Mouse (Mus musculus) liver, embryonic 14.5 days (tissue): Measurements from ENCODE around the gene Bcl2l11. TPM values are rescaled to one million over a fixed set of nuclear protein-coding genes. Genes with fewer than 3 reads are reported as not detected.
A peak's percentile ranks its signal among the peaks of the same experiment; 100 is the strongest.

Experiments
- ATAC-seq: fragments of 200-750 bp; cut with Nextera tagmentation; 2 replicates; pipeline ENCODE4 v1.8.0; 2017; ENCODE audit warnings: moderate number of reproducible peaks, mild to moderate bottlenecking, moderate library complexity; ENCODE audit not compliant: insufficient read depth
- DNase-seq, 3 experiments: peaks; one replicate each; pipeline ENCODE4 v3.0.0-alpha.2; 2012 to 2013; ENCODE audit warnings: low read depth in 3 of 3, low spot score in 3 of 3
- H3K27ac ChIP-seq: fragments of 300-500 bp; sonication (generic); 2 replicates; pipeline ENCODE4 v1.5.1; 2014; ENCODE audit warnings: moderate library complexity, mild to moderate bottlenecking, control low read depth, inconsistent platforms
- H3K27me3 ChIP-seq: fragments of 300-500 bp; sonication (generic); 2 replicates; pipeline ENCODE4 v1.6.1; 2014; ENCODE audit warnings: mild to moderate bottlenecking, low read length, moderate library complexity; ENCODE audit not compliant: control insufficient read depth, insufficient read depth
- H3K36me3 ChIP-seq: fragments of 300-500 bp; sonication (generic); replicated peaks from 2 replicates; pipeline ENCODE4 v1.6.1; 2014; ENCODE audit warnings: low read depth; ENCODE audit not compliant: control insufficient read depth, insufficient read depth
- H3K4me1 ChIP-seq, 2 experiments: fragments of 200-500 bp in 1 of 2; fragments of 300-500 bp in 1 of 2; sonication (generic) in 1 of 2; replicated peaks; 2 replicates each; pipeline ENCODE4 v1.6.1; 2012 to 2014; ENCODE audit warnings: antibody characterized with exemption in 1 of 2, inconsistent platforms in 1 of 2, low read length in 1 of 2; ENCODE audit not compliant: control insufficient read depth in 2 of 2, insufficient read depth in 2 of 2
- H3K4me2 ChIP-seq: fragments of 300-500 bp; sonication (generic); 2 replicates; pipeline ENCODE4 v1.6.1; 2014; ENCODE audit warnings: low read depth, mild to moderate bottlenecking, control low read depth, moderate library complexity
- H3K4me3 ChIP-seq, 2 experiments: fragments of 200-500 bp in 1 of 2; fragments of 300-500 bp in 1 of 2; sonication (generic) in 1 of 2; 2 replicates each; pipeline ENCODE4 v1.5.1; 2012 to 2014; ENCODE audit warnings: low read depth in 2 of 2, low read length in 2 of 2, mild to moderate bottlenecking in 2 of 2, control low read depth in 1 of 2, inconsistent platforms in 1 of 2, moderate library complexity in 1 of 2; ENCODE audit not compliant: insufficient read depth in 1 of 2
- H3K9ac ChIP-seq: fragments of 300-500 bp; sonication (generic); replicated peaks from 2 replicates; pipeline ENCODE4 v1.6.1; 2014; ENCODE audit warnings: mild to moderate bottlenecking, control low read depth, moderate library complexity
- H3K9me3 ChIP-seq: fragments of 300-500 bp; sonication (generic); 2 replicates; pipeline ENCODE4 v1.6.1; 2016; ENCODE audit warnings: low read length, mixed read lengths; ENCODE audit not compliant: control insufficient read depth
- CTCF ChIP-seq: IDR thresholded peaks from 2 replicates; pipeline ENCODE4 v1.5.1; 2016; ENCODE audit warnings: antibody characterized with exemption, low read depth, control low read depth
- EP300 ChIP-seq: IDR thresholded peaks from 2 replicates; pipeline ENCODE4 v1.6.1; 2016; ENCODE audit warnings: antibody characterized with exemption, low read depth
- WGBS: fragments of 180-500 bp; shearing (Covaris S2); extraction: QIAGEN DNeasy Blood & Tissue Kit; methylation state at CpG from one replicate; pipeline ENCODE4 v1.1.7; 2014; ENCODE audit not compliant: insufficient replicate concordance; 5-methylcytosine and 5-hydroxymethylcytosine counted together
- polyA plus RNA-seq, 2 experiments: library from polyadenylated mRNA; depleted of rRNA in 1 of 2; stranded (reverse) in 1 of 2; unstranded in 1 of 2; fragments of >200 nt; fragmentation: Nextera tagmentation in 1 of 2; extraction: Ambion mirVana in 1 of 2; gene quantifications; 2 replicates each; pipeline versions ENCODE4 v1.2.1 to v1.2.3; 2012 to 2014

Bcl2l11 gene
- polyA plus RNA-seq, 2 experiments: 3.3 to 4.5 TPM

DNA sequence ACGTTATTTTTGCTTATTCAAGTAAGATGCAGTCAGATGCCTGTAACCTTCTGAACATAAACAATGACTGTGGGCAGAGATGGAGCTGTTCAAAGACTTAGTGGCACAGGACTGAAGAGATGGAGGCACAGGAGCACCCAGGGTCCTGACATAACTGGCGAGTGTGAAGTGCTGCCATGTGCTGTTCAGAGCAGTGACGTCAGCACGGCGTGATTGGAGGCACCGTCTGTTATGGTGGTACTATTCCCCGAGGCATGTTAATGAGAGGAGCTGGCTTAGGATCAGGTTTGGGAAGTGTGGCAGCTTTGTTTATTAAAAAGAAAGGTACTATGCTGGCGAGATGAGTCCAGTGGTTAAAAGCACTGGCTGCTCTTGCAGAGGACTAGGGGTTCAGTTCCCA lies 13.1 kb downstream of the Bcl2l11 start:
- Histone ChIP-seq H3K9ac (no peak overlapping the region), H3K27ac (no peak overlapping the region), H3K27me3 (no peaks in the 10 kb centered on the region), H3K36me3 (peaks cover 7% of the 10 kb centered on the region; the same call in 1 of the 2 replicates), H3K9me3 (no peaks in the 10 kb centered on the region), H3K4me3 (no peak overlapping the region), H3K4me1 (peaks cover 0 to 15% of the 10 kb centered on the region in 2 experiments; a peak in 3 of 4 replicates), H3K4me2 (no peak overlapping the region)
- WGBS: 78% methylated on average over 8 of the region's 8 CpGs
- DNase-seq: no peak
- no peak for ATAC-seq
- TF ChIP-seq CTCF (no peak), EP300 (no peak)

DNA sequence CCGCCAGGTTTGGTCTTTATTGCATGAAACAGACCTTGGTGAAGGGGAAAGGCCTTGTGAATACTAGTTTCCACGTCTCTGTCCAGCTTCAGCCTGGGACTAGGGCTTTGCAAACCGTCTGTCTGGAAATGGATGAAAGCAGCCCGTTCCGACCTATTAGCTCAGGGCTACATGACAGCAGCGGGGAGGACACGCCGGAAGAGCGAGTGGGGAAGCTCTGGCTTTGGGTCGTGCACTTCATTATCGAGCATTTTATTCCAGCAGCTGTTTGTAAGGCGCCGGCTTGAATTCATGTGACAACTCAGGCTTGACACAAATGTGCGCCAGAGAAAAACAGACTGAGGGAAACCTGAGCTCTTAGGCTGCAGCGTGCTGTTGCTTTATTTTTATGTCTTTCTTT lies 13.9 kb downstream of the Bcl2l11 start:
- no peak overlapping the region for H3K27ac ChIP-seq
- no peak for DNase-seq
- ATAC-seq: no peak
- H3K4me3 ChIP-seq: no peak overlapping the region
- peaks cover 8 to 23% of the 10 kb centered on the region in 2 experiments for H3K4me1 ChIP-seq
- H3K9me3 ChIP-seq: no peaks in the 10 kb centered on the region
- TF ChIP-seq EP300 (no peak), CTCF (no peak)
- no peak overlapping the region for H3K9ac ChIP-seq
- WGBS: 83% methylated on average over 15 of the region's 15 CpGs
- H3K36me3 ChIP-seq: peaks cover 5% of the 10 kb centered on the region; the same call in 1 of the 2 replicates
- H3K4me2 ChIP-seq: no peak overlapping the region
- no peaks in the 10 kb centered on the region for H3K27me3 ChIP-seq

- Histone ChIP-seq H3K36me3 (peaks cover 1% of the 10 kb centered on the region; the same call in 1 of the 2 replicates), H3K9ac (no peak overlapping the region), H3K4me3 (no peak overlapping the region), H3K4me2 (no peak overlapping the region), H3K27ac (no peak overlapping the region), H3K4me1 (peaks cover 8 to 24% of the 10 kb centered on the region in 2 experiments), H3K27me3 (no peaks in the 10 kb centered on the region), H3K9me3 (no peaks in the 10 kb centered on the region)
- WGBS: 71% methylated on average over 3 of the region's 3 CpGs
- ATAC-seq (no peak), DNase-seq (no peak)
- TF ChIP-seq CTCF (0 out of 2 replicates have a peak, but pooled peaks have one; percentile 11), EP300 (no peak)
Observed at GRCm38 (mm10) chr2:128140183-128140582, 14.3 kb downstream of the Bcl2l11 start.

GRCm38 (mm10) chr2:128143992-128144391 lies 18.2 kb downstream of the Bcl2l11 start:
- DNase-seq: peak in 2 of 3 experiments; percentile 45 to 55
- peak; percentile 89 for ATAC-seq

GRCm38 (mm10) chr2:128145433-128145832 lies 19.6 kb downstream of the Bcl2l11 start:
- H3K27ac ChIP-seq: no peak overlapping the region

More at GRCm38 (mm10) chr2:128143992-128144391, 18.2 kb downstream of the Bcl2l11 start:
- Histone ChIP-seq H3K9me3 (no peaks in the 10 kb centered on the region), H3K36me3 (peaks cover 8% of the 10 kb centered on the region), H3K4me1 (peaks cover 8 to 28% of the 10 kb centered on the region in 2 experiments), H3K9ac (no peak overlapping the region), H3K27ac (no peak overlapping the region), H3K27me3 (no peaks in the 10 kb centered on the region), H3K4me2 (peak overlapping the region; percentile 7; the same call in 1 of the 2 replicates), H3K4me3 (no peak overlapping the region)
- no peak for TF ChIP-seq CTCF
- TF ChIP-seq EP300: peak; percentile 92

More at GRCm38 (mm10) chr2:128145433-128145832, 19.6 kb downstream of the Bcl2l11 start:
- H3K9me3 ChIP-seq: no peaks in the 10 kb centered on the region
- no peak overlapping the region for H3K9ac ChIP-seq
- no peaks in the 10 kb centered on the region for H3K27me3 ChIP-seq
- H3K4me2 ChIP-seq: no peak overlapping the region
- 66% methylated on average over 3 of the region's 3 CpGs for WGBS
- H3K36me3 ChIP-seq: peaks cover 8% of the 10 kb centered on the region
- DNase-seq (no peak), ATAC-seq (no peak)
- H3K4me3 ChIP-seq: no peak overlapping the region
- H3K4me1 ChIP-seq: peaks cover 8 to 28% of the 10 kb centered on the region in 2 experiments
- no peak for TF ChIP-seq EP300
- TF ChIP-seq CTCF: no peak
